Mouse (Mus musculus) hematopoietic stem cell, adult 5-6 weeks (primary cell): Measurements from ENCODE around the gene Ywhaq. TPM values are rescaled to one million over a fixed set of nuclear protein-coding genes. Genes with fewer than 3 reads are reported as not detected.

Experiments used
- ATAC-seq, 2 experiments: fragments of 125-278 bp in 1 of 2; replicated peaks in 1 of 2; 2 replicates each; pipeline ENCODE4 v1.8.0; 2016 to 2017; ENCODE audit warnings: inconsistent platforms in 2 of 2, mild to moderate bottlenecking in 2 of 2, moderate number of reproducible peaks in 2 of 2, low read depth in 1 of 2, moderate TSS enrichment in 1 of 2; ENCODE audit not compliant: low FRiP score in 2 of 2, poor library complexity in 2 of 2, severe bottlenecking in 2 of 2, insufficient read depth in 1 of 2, low TSS enrichment in 1 of 2
- total RNA-seq: library from RNA; stranded (forward); fragments of 172-1452, 232-1000 nt; gene quantifications from 2 replicates; pipeline ENCODE4 v1.2.3, GENCODE M21; 2017

Ywhaq gene
- total RNA-seq, 1 experiment from 2014 or later, result 201 TPM

GRCm38 (mm10) chr12:21364624-21365435 is 52.6 kb downstream of the Ywhaq start:
- ATAC-seq, result no peak

GRCm38 (mm10) chr12:21363195-21363594 is 54.2 kb downstream of the Ywhaq start:
- ATAC-seq, result no peak

GRCm38 (mm10) chr12:21362686-21363085 is 54.8 kb downstream of the Ywhaq start:
- ATAC-seq, result no peak

GRCm38 (mm10) chr12:21353681-21354080 is 63.8 kb downstream of the Ywhaq start:
- no peak for ATAC-seq

GRCm38 (mm10) chr12:21350113-21350876 is 67.1 kb downstream of the Ywhaq start:
- no peak for ATAC-seq

GRCm38 (mm10) chr12:21346972-21347371 is 70.5 kb downstream of the Ywhaq start:
- ATAC-seq, result no peak

GRCm38 (mm10) chr12:21340674-21341073 is 76.8 kb downstream of the Ywhaq start:
- ATAC-seq, result no peak

Other genes with a start within 250 kb of the Ywhaq start
- gene Cpsf3, start 132.2 kb downstream of the Ywhaq start, total RNA-seq, result 86.1 and 117 TPM in 2 replicates
- gene Itgb1bp1, start 131.4 kb downstream of the Ywhaq start, total RNA-seq, result 12.8 and 27.9 TPM in 2 replicates
- 30.3 and 33.5 TPM in 2 replicates for gene Iah1, start 101.2 kb downstream of the Ywhaq start, total RNA-seq
- gene Adam17, start 44.0 kb downstream of the Ywhaq start, total RNA-seq, result 44.0 and 48.7 TPM in 2 replicates